Mouse (Mus musculus) c-Kit-positive CD71-positive TER-119-negative erythroid progenitor cells, embryonic 14.5 days (primary cell): ENCODE results near the gene Mapk6.
"Not testable (repeated sequence)": the region's sequence is repeated elsewhere in the genome, so short reads cannot be mapped to it uniquely, and the experiment has no call there.

Experiments used
- DNase-seq: peaks from one replicate; pipeline ENCODE4 v3.0.0-alpha.2; 2013; ENCODE audit warnings: low read depth

Mapk6 gene

GRCm38 (mm10) chr9:75409852-75410378 is at the start of gene Mapk6:
Mapk6 (minus strand) TSS chr9:75410005.
- peak; percentile 85 for DNase-seq

- no peak for DNase-seq
Measured at GRCm38 (mm10) chr9:75455684-75456083, 45.9 kb upstream of the Mapk6 start.

DNA sequence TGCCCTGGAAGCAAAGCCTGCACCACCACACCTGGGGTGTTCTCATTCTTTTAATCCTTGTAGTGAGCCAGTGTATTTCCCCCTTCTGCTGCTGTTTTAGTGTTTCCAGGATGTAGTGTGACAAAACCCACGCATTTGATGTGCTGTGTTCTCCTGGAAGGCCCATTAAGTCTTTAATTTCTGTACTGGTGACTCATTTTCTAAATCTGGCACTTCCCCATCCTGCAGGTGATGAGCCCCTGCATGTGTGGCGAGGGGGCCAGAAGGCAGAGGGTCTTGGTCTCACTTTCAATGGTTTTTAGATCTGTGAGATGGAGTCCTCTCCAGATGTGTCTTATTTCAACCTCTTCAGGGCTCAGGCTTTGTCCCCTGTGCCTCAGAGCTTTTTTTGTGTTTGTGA is 44.2 kb upstream of the Mapk6 start:
- DNase-seq, result no peak

GRCm38 (mm10) chr9:75448021-75448420 is 38.2 kb upstream of the Mapk6 start:
- no peak for DNase-seq

DNA sequence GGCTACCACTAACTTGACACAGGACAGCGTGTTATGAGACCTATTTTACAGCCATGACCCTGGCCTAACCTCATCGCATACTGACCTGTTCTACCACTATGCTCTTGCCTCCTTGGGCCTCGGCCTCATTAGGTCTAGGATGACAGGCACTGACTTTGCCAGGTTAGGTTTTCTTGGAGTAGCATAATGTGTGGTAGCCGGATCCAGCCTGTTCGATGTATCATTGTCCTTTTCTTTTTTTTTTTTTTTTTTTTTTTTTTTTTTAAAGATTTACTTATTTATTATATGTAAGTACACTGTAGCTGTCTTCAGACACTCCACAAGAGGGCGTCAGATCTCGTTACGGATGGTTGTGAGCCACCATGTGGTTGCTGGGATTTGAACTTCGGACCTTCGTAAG is 36.8 kb upstream of the Mapk6 start:
- not testable (repeated sequence) for DNase-seq

DNA sequence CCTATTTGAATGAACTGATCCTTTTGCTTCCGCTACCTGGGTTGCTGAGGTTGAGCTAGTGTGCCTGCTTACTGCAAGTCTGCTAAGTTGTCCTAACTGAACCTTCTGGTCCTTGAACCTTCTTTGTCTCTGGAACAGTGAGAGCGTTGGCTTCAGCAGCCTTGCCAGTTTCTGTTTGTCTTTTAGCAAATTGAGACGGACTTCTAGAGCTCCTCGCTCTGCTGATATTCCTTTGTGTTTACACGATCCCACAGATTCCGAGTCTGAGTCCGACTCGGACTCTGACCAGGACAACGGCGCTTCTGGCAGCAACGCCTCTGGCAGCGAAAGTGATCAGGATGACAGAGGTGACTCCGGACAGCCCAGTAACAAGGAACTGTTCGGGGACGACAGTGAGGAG is 35.2 kb upstream of the Mapk6 start:
- no peak for DNase-seq

- no peak for DNase-seq
Measured at GRCm38 (mm10) chr9:75441691-75442131, 31.9 kb upstream of the Mapk6 start.

DNA sequence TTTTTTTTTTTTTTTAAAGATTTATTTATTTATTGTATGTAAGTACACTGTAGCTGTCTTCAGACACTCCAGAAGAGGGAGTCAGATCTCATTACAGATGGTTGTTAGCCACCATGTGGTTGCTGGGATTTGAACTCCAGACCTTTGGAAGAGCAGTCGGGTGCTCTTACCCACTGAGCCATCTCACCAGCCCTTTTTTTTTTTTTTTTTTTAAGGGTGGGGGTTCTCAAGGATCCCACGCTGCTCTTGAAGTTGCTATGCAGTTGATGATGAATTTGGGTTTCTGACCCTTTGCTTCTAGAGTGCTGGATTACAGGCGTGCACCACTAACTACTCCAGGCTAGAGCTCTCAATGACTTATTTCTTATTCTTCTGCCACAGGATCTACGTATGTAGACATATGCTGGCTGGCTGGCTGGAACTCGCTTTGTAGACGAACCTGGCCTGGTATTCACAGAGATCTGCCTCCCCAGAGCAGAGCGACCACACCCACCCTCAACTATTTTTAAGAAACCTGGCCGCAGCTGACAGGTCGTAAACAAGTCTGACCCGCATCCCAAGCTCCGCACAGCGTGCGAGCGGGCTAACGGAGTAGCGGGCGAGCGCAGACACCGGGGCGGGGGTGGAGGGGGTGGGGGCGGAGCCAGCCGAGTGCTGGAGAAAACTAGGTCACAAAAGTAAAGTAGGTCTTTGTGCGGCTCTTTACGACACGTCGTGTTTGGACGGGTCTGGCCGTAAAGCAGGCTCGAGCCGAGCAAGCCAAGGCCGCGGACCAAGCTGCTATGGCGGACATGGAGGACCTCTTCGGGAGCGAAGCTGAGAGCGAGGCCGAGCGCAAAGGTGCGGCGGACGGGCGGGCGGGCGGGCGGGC is 31.2 kb upstream of the Mapk6 start, which contains the start of gene Leo1:
Gene Leo1, plus strand, starts transcription at position 729 of the 871 bp plus-strand sequence.
- DNase-seq, result peak; percentile 78

DNA sequence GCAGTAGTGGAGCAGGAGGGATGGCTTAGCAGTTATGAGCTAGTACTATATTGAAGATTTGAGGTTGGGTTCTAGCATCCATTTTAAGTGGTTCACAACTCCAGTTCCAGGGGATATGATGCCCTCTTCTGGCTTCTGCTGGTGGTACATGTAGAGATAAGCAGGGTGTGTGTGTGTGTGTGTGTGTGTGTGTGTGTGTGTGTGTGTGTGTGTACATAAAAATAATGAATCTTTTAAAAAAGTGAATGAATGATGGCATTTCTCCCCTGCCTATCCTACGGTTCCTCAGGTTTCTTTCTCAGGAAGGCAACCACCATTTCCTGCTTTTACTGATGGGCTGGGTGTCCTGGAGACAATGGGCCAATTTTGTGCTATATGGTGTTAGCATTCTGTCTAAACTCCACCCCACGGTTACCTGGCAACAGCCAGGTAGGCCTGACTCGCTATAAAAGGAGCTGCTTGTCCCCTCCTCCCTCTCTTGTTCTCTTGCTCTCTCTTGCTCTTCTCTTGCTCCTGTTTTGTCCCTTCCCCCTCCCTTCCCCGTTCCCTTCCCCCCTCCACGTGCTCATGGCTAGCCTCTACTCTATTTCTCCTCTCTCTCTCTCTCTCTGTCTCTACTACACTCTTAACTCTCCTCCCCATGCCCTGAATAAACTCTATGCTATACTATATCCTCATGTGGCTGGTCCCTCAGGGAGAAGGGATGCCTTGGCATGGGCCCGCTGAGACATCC is 28.0 kb upstream of the Mapk6 start:
- peak; percentile 59 for DNase-seq

DNA sequence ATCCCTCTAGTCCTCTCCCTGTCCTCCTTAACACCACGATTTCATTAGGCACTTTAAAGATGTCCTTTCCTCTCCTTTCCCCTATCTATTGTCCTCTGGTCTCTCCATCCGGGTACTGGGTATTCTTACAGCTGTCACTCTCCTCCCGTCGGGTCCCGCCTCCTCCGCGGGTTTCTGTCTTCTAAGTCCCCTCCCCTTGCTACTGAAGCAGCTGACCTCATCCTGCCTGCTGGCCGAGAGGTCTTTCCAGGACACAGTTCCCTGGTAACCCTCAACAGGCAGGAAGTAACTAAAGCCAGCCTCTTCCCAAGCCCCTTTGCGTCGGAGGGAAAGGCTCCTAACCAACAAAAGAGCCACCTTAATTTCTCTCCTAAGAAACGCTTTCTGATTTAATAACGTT is 26.1 kb upstream of the Mapk6 start:
- no peak for DNase-seq

DNA sequence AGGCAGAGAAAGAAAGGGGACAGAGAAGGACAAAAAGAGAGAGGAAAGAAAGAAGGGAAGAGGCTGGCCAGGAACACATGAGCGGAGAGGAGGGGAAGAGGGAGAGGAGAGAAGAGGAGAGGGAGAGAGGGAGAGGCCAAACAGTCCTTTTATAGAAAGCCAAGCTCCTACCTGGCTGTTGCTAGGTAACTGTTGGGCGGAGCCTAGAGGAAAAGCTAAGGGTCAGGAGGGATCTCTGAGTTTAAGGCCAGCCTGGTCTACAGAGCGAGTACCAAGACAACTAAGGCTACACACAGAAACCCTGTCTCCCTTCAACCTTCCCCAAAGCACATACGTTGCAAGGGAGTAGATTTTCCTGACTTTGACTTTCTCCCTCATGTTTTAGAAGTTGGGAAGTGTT is 25.5 kb upstream of the Mapk6 start:
- no peak for DNase-seq

GRCm38 (mm10) chr9:75434872-75435271 is 25.1 kb upstream of the Mapk6 start:
- no peak for DNase-seq

DNA sequence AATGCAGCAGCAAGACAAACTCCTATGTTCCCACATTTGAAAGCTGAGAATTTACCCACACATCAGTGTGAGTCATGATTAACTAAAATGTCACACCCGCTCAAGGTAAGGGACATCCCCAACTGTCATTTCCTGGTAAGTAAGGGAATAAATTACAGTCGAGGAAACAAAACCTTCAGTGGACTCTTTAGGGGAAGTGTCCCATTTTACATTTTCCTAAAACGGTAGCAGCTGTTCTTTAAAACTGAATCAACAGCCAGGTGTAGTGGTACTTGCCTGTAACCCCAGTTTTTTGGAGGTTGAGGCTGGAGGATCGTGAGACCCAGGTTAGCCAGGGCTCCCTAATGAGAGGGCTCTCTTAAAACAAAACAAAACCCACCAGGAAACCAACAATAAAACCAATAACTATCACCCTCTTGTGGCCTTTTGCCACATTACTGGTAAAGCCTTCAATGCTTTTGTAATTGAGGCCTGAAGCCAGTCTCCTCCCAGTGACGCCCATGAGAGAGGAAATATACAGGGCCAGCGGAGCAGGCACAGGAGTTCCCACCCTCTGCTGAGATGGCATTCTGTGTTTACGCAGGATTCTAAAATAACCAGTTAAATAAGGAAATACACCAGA is 24.5 kb upstream of the Mapk6 start:
- no peak for DNase-seq

DNA sequence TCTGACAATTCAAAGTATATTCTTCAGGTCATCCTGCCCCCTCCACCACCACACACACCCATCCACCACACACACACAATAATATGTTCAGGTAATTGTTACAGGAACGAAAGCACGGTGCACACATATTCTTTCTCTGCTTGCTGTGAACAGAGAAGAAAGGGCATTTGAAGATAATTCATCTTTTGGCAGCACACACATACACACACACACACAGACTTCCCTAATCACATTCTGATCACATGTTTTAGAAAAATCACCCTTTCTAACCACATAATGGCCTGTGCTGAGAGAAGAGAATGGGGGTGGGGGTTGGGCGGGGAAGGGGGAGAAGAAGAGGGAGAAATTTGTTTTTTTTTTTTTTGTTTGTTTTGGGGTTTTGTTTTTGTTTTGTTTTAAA is 22.9 kb upstream of the Mapk6 start:
- no peak for DNase-seq

DNA sequence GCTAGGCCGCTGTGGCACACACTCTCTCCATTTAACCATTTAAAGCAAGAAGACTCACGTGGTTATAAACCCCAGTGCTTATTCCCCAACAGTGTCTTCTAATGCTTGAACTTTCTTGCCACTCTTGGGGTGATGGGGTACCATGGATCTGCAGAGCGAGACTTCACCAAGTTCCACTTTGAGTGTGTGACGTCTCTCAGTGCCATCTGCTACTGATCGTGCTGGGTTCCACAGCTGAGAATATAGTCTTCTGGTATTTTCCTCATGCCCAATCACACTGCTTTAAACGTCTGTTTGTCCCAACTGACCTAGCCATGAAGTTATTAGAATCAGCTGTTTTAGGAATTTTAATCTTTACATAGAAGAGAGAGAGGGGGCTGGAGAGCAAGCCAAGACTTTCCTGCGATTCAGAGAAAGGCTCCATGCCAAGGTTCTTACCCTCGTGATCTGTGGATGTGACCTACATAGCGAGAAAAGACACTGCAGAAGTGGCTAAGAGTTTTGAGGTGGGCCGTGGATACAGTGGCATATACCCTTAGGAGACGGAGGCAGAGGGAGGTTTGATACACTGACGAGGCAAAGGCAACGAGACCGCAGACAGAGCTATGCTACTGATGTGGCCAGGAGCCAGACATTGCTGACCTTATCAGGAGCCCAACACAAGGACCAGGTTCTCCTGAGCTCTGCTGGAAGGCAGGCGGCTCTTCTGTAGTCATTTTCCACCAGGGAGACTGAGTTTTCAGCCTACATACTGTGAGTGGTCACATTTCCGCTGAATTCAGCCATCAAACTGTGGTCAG is 21.2 kb upstream of the Mapk6 start:
- DNase-seq, result no peak

DNA sequence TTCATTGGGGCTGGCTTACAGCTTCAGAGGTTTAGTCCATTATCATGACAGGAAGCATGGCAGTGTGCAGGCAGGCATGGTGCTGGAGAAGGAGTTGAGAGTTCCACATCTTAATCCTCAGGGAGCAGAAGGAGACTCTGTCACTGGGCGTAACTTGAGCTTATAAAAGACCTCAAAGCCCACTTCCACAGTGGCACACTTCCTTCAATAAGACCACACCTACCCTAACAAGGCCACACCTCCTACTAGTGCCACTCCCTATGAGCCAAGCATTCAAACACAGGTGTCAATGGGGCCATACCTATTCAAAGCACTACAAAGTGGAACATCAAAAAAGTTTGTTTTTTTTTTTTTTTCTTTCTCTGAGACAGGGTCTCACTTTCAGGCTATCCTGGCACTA is 19.9 kb upstream of the Mapk6 start:
- DNase-seq, result no peak

DNA sequence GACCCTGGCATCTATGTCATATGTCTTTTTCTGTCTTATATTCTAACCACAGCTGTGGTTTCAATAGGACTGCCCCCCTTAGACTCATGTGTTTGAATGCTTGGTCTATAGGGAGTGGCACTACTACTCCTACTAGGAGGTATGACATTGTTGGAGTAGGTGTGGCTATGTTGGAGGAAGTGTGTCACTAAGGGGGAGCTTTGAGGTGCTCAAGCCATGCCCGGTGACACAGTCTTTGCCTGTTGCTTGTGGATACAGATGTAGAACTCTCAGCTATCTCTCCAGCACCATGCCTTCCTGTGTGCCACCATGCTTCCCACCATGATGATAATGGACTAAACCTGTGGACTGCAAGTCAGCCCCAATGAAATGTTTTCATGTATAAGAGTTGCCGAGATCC is 19.2 kb upstream of the Mapk6 start:
- DNase-seq, result no peak

GRCm38 (mm10) chr9:75428274-75428600 is 18.4 kb upstream of the Mapk6 start:
- no peak for DNase-seq

DNA sequence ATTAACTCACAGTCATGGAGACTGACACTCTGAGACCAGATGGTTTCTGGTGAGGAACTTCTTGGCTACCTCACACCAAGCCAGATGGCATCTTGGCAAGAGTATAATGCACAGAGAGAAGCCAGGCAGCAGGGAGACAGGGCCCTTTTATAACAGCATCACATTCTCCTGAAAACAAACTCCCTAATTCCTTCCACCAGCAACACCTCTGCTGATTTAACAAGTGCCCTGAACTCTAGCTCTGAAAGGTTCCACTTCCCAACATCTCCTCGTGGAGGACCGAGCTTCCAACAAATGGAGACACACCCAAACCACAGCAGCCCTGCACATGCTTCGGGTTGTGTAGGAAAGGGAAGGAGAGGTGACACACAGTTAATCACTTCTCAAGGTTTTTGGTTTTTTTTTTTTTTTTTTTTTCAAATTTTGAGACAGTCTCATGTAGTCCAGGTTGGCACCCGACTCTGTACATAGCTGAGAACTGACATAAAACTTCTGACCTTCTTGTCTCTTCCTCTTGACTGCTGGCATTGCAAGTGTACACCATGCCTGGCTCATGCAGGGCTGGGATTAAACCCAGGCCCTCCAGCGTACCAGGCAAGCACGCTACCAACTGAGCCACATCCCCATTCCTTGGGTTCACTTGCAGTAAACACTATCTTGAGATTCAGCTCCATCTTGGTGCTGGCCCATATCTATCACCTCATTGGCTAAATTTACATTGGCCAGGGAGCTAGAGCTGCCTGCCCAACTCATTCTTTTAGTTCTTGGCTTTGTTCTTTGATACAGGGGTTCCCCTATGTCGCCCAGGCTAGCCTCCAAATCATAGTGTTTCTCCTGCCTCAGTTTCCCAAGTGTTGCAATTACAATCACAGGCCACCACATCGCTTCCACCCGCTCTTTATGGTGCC is 17.8 kb upstream of the Mapk6 start:
- DNase-seq, result no peak

DNA sequence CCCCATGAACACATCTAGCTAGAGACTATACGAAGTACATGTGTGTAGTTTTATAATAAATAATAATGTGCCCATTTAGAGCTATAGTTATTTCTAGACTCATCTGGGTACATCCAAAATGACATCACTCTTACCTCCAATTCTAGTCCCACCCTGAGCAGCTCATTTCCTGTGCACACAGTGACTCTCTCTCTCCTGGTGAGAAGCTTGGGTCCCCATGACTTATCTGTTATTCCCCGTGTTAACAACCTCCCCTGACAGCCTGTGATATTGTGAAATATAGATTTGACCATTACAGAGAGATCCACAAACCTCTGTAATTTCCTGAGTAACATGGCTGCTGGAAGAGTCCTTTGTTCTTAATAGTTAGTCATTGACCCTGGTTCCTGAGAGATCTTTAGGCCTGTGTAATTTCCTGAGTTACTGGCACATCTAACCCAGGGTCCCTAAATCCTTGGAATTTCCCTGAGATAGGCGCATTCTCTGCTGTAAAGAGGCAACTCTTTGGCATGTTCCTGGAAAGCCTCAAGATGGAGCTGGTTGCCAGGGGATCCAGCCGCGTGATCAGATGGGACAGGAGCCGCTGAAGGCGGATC is 16.1 kb upstream of the Mapk6 start:
- DNase-seq, result no peak
